Mouse (Mus musculus) lung, embryonic 15.5 days (tissue): ENCODE results near the gene Zfp593. TPM values are rescaled to one million over a fixed set of nuclear protein-coding genes. Genes with fewer than 3 reads are reported as not detected.
A peak's percentile ranks its signal among the peaks of the same experiment; 100 is the strongest.

Experiments
- ATAC-seq: fragments of 200-750 bp; cut with Nextera tagmentation; 2 replicates; pipeline ENCODE4 v1.8.0; 2017; ENCODE audit warnings: moderate number of reproducible peaks, borderline replicate concordance; ENCODE audit not compliant: low FRiP score, low TSS enrichment; ENCODE audit errors: extremely low read depth
- H3K27ac ChIP-seq: fragments of 300-500 bp; sonication (generic); 2 replicates; pipeline ENCODE4 v1.5.1; 2015; ENCODE audit warnings: moderate library complexity, mild to moderate bottlenecking, inconsistent platforms
- H3K27me3 ChIP-seq: fragments of 300-500 bp; sonication (generic); 2 replicates; pipeline ENCODE4 v1.6.1; 2015; ENCODE audit warnings: inconsistent platforms
- H3K36me3 ChIP-seq: fragments of 300-500 bp; sonication (generic); 2 replicates; pipeline ENCODE4 v1.6.1; 2015; ENCODE audit warnings: inconsistent platforms
- H3K4me1 ChIP-seq: fragments of 300-500 bp; sonication (generic); 2 replicates; pipeline ENCODE4 v1.6.1; 2015; ENCODE audit warnings: inconsistent platforms
- H3K4me2 ChIP-seq: fragments of 300-500 bp; sonication (generic); 2 replicates; pipeline ENCODE4 v1.6.1; 2015; ENCODE audit warnings: inconsistent platforms, mild to moderate bottlenecking, moderate library complexity
- H3K4me3 ChIP-seq: fragments of 300-500 bp; sonication (generic); 2 replicates; pipeline ENCODE4 v1.5.1; 2015; ENCODE audit warnings: mild to moderate bottlenecking, inconsistent platforms
- H3K9ac ChIP-seq: fragments of 300-500 bp; sonication (generic); 2 replicates; pipeline ENCODE4 v1.6.1; 2015; ENCODE audit warnings: inconsistent platforms
- H3K9me3 ChIP-seq: fragments of 300-500 bp; sonication (generic); 2 replicates; pipeline ENCODE4 v1.6.1; 2016; ENCODE audit warnings: inconsistent platforms
- WGBS: fragments of 180-500 bp; shearing (Covaris S2); methylation state at CpG from one replicate; pipeline ENCODE4 v1.1.7; 2015; 5-methylcytosine and 5-hydroxymethylcytosine counted together
- polyA plus RNA-seq: library from polyadenylated mRNA; unstranded; fragments of >200 nt; fragmentation: Nextera tagmentation; extraction: Ambion mirVana; gene quantifications from 2 replicates; pipeline ENCODE4 v1.2.1, GENCODE M21; 2015

Gene Zfp593
- polyA plus RNA-seq: 15.2 and 15.9 TPM in 2 replicates

- H3K27me3 ChIP-seq: peaks cover 41% of the 10 kb centered on the region
- peak within 1 kb of the TSS; percentile 67 for H3K9ac ChIP-seq
- no peak within 1 kb of the TSS for H3K27ac ChIP-seq
- H3K4me3 ChIP-seq: peak within 1 kb of the TSS; percentile 80
- no peaks in the 10 kb centered on the region for H3K9me3 ChIP-seq
- ATAC-seq: peak; percentile 78; the same call in 1 of the 2 replicates
- under 1% methylated on average over 60 of the region's 60 CpGs for WGBS
- H3K4me1 ChIP-seq: peaks cover 30% of the 10 kb centered on the region
- H3K4me2 ChIP-seq: peak within 1 kb of the TSS; percentile 87
- H3K36me3 ChIP-seq: no peaks in the 10 kb centered on the region
Observed at GRCm38 (mm10) chr4:134245148-134245843, at the start of gene Zfp593. Gene Zfp593 (minus strand): TSS chr4:134245592.

DNA sequence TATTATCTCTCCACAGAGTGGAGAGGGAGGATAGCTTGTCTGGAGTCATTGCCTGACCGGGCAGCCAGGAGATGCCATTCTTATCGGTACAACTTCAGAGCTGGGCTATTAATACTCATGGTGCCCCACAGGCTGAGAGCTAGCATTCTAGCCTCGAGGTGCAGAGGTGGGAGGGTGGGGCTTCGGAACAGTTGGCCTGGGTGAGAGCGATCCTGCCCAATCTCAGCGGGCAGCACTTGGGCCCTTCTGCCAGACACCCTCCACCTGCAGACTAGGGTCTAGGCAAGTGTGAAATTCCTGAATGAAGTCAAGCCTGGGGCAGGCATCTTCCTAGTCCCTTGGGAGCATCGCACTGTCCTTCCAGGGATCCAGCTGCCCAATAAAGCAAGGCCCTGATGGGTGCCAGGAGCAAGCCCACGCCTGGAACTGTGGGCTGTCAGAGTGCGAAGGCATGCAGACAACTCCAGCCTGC is 48.3 kb upstream of the Zfp593 start:
- no peak overlapping the region for H3K27ac ChIP-seq
- peaks cover 3% of the 10 kb centered on the region for H3K4me1 ChIP-seq
- H3K4me2 ChIP-seq: no peak overlapping the region
- no peaks in the 10 kb centered on the region for H3K36me3 ChIP-seq
- H3K9me3 ChIP-seq: no peaks in the 10 kb centered on the region
- H3K27me3 ChIP-seq: peaks cover 14% of the 10 kb centered on the region
- H3K9ac ChIP-seq: no peak overlapping the region
- H3K4me3 ChIP-seq: no peak overlapping the region
- no peak for ATAC-seq
- 41% methylated on average over 9 of the region's 9 CpGs for WGBS

GRCm38 (mm10) chr4:134293061-134293691 is 47.8 kb upstream of the Zfp593 start:
- Histone ChIP-seq H3K4me1 (peaks cover 8% of the 10 kb centered on the region), H3K9ac (no peak overlapping the region), H3K27ac (no peak overlapping the region), H3K4me2 (no peak overlapping the region), H3K36me3 (no peaks in the 10 kb centered on the region), H3K9me3 (no peaks in the 10 kb centered on the region), H3K27me3 (peaks cover 14% of the 10 kb centered on the region), H3K4me3 (no peak overlapping the region)
- no peak for ATAC-seq
- whole genome bisulfite sequencing: 57% methylated on average over 18 of the region's 18 CpGs

DNA sequence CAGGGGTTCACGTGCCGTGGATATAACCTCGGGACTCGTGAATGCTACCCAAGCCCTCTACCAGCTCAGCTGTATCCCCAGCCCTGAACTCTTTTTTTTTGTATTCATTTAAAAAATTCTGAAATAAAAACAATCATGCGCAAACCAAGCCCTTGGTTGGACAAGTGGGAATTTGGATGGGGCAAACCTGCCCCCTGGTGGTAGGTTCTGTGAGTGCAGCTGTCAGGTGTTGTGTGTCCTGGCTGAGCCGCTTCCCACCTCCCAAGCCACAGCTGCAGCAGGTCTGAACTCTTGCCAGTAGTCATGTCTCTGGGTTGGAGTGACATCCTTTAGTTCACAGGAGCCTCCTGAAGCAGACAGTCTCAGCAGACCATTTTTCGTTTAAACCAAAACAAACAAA is 46.7 kb upstream of the Zfp593 start:
- ATAC-seq: no peak

GRCm38 (mm10) chr4:134288397-134289256 is 43.2 kb upstream of the Zfp593 start:
- Histone ChIP-seq H3K4me1 (peaks cover 20% of the 10 kb centered on the region), H3K27ac (peak overlapping the region; percentile 100), H3K36me3 (peaks cover 5% of the 10 kb centered on the region), H3K4me3 (peak overlapping the region; percentile 96), H3K9me3 (no peaks in the 10 kb centered on the region), H3K27me3 (peaks cover 8% of the 10 kb centered on the region; the same call in 1 of the 2 replicates), H3K9ac (peak overlapping the region; percentile 95), H3K4me2 (peak overlapping the region; percentile 90)
- 16% methylated on average over 11 of the region's 11 CpGs for WGBS
- ATAC-seq: no peak

More for the DNA sequence above, 46.7 kb upstream of the Zfp593 start:
- no peak overlapping the region for H3K4me2 ChIP-seq
- H3K4me1 ChIP-seq: peaks cover 11% of the 10 kb centered on the region
- peaks cover 14% of the 10 kb centered on the region for H3K27me3 ChIP-seq
- no peak overlapping the region for H3K4me3 ChIP-seq
- H3K27ac ChIP-seq: no peak overlapping the region
- WGBS: 19% methylated on average over 7 of the region's 7 CpGs
- H3K9ac ChIP-seq: no peak overlapping the region
- H3K36me3 ChIP-seq: no peaks in the 10 kb centered on the region
- H3K9me3 ChIP-seq: no peaks in the 10 kb centered on the region

DNA sequence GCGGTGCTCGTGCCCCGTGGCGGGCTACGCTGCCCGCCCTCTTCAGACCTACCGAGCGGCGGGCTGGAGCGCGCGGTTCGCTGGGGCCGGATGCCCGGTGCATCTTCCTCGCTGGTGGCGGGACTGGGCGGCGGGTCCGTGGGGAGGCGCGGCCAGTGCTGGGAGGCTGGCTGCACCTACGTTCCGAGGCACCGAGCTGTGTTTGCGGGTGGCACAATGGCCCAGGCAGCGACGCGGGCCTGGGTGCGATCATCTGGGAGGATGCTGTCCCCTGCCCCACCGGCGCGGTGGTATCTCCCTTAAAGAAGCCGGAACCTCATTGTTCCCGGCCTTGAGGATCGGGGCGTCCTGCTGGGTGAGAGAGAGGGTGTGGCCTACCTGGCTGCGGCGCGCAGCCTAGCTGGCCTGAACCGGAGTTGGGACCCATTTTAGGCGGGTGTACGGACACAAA is 42.2 kb upstream of the Zfp593 start, which contains the start of gene Pdik1l:
Gene Pdik1l, minus strand, starts transcription at position 321 of the 451 bp plus-strand sequence.
- H3K9ac ChIP-seq: peak within 1 kb of the TSS; percentile 99
- peaks cover 20% of the 10 kb centered on the region for H3K4me1 ChIP-seq
- peak within 1 kb of the TSS; percentile 96 for H3K4me3 ChIP-seq
- peak within 1 kb of the TSS; percentile 100 for H3K27ac ChIP-seq
- H3K9me3 ChIP-seq: no peaks in the 10 kb centered on the region
- H3K27me3 ChIP-seq: no peaks in the 10 kb centered on the region
- WGBS: 0% methylated on average over 43 of the region's 43 CpGs
- ATAC-seq: peak; percentile 64
- peaks cover 16% of the 10 kb centered on the region for H3K36me3 ChIP-seq
- H3K4me2 ChIP-seq: peak within 1 kb of the TSS; percentile 90

- 0% methylated on average over 42 of the region's 59 CpGs for WGBS
- H3K36me3 ChIP-seq: peaks cover 20% of the 10 kb centered on the region
Observed at GRCm38 (mm10) chr4:134287168-134287564, 41.8 kb upstream of the Zfp593 start.

DNA sequence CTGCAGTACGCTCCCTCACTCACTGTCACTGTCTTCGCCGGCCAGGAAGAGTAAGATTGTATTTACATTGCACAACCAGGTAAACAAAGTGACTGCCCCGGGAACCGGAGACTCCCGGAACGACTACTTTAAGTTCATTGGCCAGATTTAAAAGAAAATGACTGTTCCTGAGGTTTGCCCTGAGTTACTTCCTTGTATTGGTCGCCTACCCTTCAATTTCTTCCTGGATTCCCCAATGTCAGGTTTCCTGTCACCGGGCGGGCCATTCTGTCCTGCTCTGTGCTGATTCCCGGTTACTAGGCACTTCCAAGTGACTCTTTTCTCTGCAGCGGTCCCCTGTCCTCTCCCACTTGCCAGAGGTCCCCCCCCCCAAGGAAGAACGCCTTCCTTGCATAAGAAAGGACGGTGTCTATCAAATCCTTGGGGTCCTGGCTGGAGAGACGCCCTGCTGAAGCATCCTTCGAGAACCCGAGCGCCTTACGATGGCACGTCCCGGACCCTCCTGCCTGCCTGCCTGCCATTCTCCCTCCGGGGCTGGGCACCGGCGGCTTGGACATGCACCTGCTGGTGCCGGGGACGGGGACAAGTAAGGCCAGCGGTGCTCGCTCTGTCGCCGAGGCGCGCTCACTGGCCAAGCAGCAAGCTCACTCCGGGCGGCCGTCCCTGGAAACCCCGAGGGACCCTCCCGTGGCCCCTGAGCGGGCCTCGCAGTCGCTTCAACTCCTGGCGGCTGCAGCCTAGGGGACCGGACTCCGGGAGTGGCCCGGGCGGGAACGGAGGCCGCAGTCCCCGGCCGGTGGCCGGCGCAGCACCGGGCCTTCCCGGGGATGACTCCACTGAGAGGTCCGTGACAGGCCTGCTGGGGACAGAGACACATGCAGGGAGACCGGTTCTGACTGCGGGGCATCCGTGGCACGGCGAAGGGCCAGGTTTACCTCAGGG is 41.1 kb upstream of the Zfp593 start:
- peak overlapping the region; percentile 80 for H3K27ac ChIP-seq
- H3K9ac ChIP-seq: peak overlapping the region; percentile 99
- H3K4me2 ChIP-seq: peak overlapping the region; percentile 90
- no peaks in the 10 kb centered on the region for H3K9me3 ChIP-seq
- H3K4me3 ChIP-seq: peak overlapping the region; percentile 96
- peaks cover 26% of the 10 kb centered on the region for H3K36me3 ChIP-seq
- peaks cover 20% of the 10 kb centered on the region for H3K4me1 ChIP-seq
- no peaks in the 10 kb centered on the region for H3K27me3 ChIP-seq
- under 1% methylated on average over 59 of the region's 59 CpGs for WGBS
- peak; percentile 28 for ATAC-seq

More at GRCm38 (mm10) chr4:134287168-134287564, 41.8 kb upstream of the Zfp593 start:
- peaks cover 20% of the 10 kb centered on the region for H3K4me1 ChIP-seq
- peak overlapping the region; percentile 90 for H3K4me2 ChIP-seq
- H3K9me3 ChIP-seq: no peaks in the 10 kb centered on the region
- ATAC-seq: peak; percentile 95
- peak overlapping the region; percentile 96 for H3K4me3 ChIP-seq
- H3K27me3 ChIP-seq: no peaks in the 10 kb centered on the region
- H3K9ac ChIP-seq: peak overlapping the region; percentile 99
- peak overlapping the region; percentile 100 for H3K27ac ChIP-seq

DNA sequence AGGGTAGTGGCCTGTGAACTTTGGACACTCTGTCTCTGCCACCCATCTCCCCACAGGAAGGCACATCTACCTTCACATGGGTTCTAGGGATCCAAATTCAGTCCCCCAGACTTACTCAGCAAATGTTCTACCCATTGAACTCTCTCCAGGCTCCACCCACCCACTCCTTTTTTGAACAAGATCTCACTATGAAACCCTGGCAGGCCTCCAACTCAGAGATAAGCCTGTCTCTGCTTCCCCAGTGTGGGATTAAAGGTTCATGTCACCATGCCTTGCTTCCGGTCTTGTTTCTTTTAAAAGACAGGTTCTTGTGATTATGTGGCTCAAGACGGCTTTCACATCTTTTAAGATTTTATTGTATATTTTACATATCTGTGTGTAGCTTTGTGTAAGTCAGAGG is 39.5 kb upstream of the Zfp593 start:
- Histone ChIP-seq H3K36me3 (peaks cover 39% of the 10 kb centered on the region), H3K9me3 (no peaks in the 10 kb centered on the region)
- WGBS: 78% methylated on average over 2 of the region's 2 CpGs

GRCm38 (mm10) chr4:134273417-134274345 is 28.3 kb upstream of the Zfp593 start:
- ATAC-seq: 0 out of 2 replicates have a peak, but pooled peaks have one; percentile 31
- Histone ChIP-seq H3K4me3 (peak overlapping the region; percentile 24), H3K36me3 (peaks cover 23% of the 10 kb centered on the region), H3K9me3 (no peaks in the 10 kb centered on the region), H3K9ac (no peak overlapping the region), H3K4me1 (0 out of 2 replicates have a peak, but pooled peaks cover 6% of the 10 kb centered on the region), H3K27me3 (no peaks in the 10 kb centered on the region), H3K4me2 (peak overlapping the region; percentile 48), H3K27ac (peak overlapping the region; percentile 52; the same call in 1 of the 2 replicates)
- 5% methylated on average over 14 of the region's 14 CpGs for WGBS

More for the DNA sequence above, 39.5 kb upstream of the Zfp593 start:
- Histone ChIP-seq H3K4me1 (peaks cover 20% of the 10 kb centered on the region), H3K27ac (no peak overlapping the region), H3K27me3 (no peaks in the 10 kb centered on the region), H3K9ac (no peak overlapping the region), H3K4me3 (no peak overlapping the region), H3K4me2 (no peak overlapping the region)
- no peak for ATAC-seq
